Mouse (Mus musculus) 3134 (cell line): ENCODE results near the gene Efcab12.
"Not testable (repeated sequence)": the region's sequence is repeated elsewhere in the genome, so short reads cannot be mapped to it uniquely, and the experiment has no call there.

Experiments
- DNase-seq: peaks from one replicate; pipeline ENCODE4 v3.0.0-alpha.2; 2011; ENCODE audit warnings: low spot score; ENCODE audit not compliant: insufficient read length; ENCODE audit errors: extremely low read depth

Efcab12 gene

GRCm38 (mm10) chr6:115838161-115838597 is at the start of gene Efcab12:
Gene Efcab12, minus strand, starts transcription at chr6:115838412.
- no peak for DNase-seq

- DNase-seq = peak; percentile 29
Measured at GRCm38 (mm10) chr6:115886894-115887293, 48.7 kb upstream of the Efcab12 start.

- DNase-seq = no peak
Measured at GRCm38 (mm10) chr6:115884018-115884417, 45.8 kb upstream of the Efcab12 start.

GRCm38 (mm10) chr6:115880751-115881150 is 42.5 kb upstream of the Efcab12 start:
- no peak for DNase-seq

- DNase-seq = no peak
Measured at GRCm38 (mm10) chr6:115879736-115880135, 41.5 kb upstream of the Efcab12 start.

GRCm38 (mm10) chr6:115878694-115879093 is 40.5 kb upstream of the Efcab12 start:
- no peak for DNase-seq

- no peak for DNase-seq
Measured at GRCm38 (mm10) chr6:115877239-115877638, 39.0 kb upstream of the Efcab12 start.

- not testable (repeated sequence) for DNase-seq
Measured at GRCm38 (mm10) chr6:115871318-115871717, 33.1 kb upstream of the Efcab12 start.

- DNase-seq = not testable (repeated sequence)
Measured at GRCm38 (mm10) chr6:115867157-115867556, 28.9 kb upstream of the Efcab12 start.

- no peak for DNase-seq
Measured at GRCm38 (mm10) chr6:115865246-115865645, 27.0 kb upstream of the Efcab12 start.

GRCm38 (mm10) chr6:115863340-115863841 is 25.2 kb upstream of the Efcab12 start:
- no peak for DNase-seq

GRCm38 (mm10) chr6:115860027-115860556 is 21.9 kb upstream of the Efcab12 start:
- no peak for DNase-seq

GRCm38 (mm10) chr6:115859258-115859657 is 21.0 kb upstream of the Efcab12 start:
- DNase-seq = no peak

GRCm38 (mm10) chr6:115856361-115856745 is 18.1 kb upstream of the Efcab12 start:
- peak; percentile 15 for DNase-seq

GRCm38 (mm10) chr6:115855733-115856360 is 17.6 kb upstream of the Efcab12 start:
- no peak for DNase-seq

GRCm38 (mm10) chr6:115854432-115854831 is 16.2 kb upstream of the Efcab12 start:
- peak; percentile 37 for DNase-seq

GRCm38 (mm10) chr6:115853985-115854384 is 15.8 kb upstream of the Efcab12 start:
- DNase-seq = no peak

- peak; percentile 100 for DNase-seq
Measured at GRCm38 (mm10) chr6:115853091-115853813, 15.0 kb upstream of the Efcab12 start, which contains the start of the genes Mbd4 and Ift122. Gene Mbd4, minus strand, starts transcription at chr6:115853371. Gene Ift122, plus strand, starts transcription at chr6:115853470.

GRCm38 (mm10) chr6:115852446-115853090 is 14.4 kb upstream of the Efcab12 start:
- no peak for DNase-seq

- no peak for DNase-seq
Measured at GRCm38 (mm10) chr6:115848598-115849304, 10.5 kb upstream of the Efcab12 start.
